Mouse (Mus musculus) neural tube, embryonic 14.5 days (tissue): ENCODE measurements around the gene Trappc12. TPM values are rescaled to one million over a fixed set of nuclear protein-coding genes. Genes with fewer than 3 reads are reported as not detected.
A peak's percentile ranks its signal among the peaks of the same experiment; 100 is the strongest.
"Not testable (repeated sequence)": the region's sequence is repeated elsewhere in the genome, so short reads cannot be mapped to it uniquely, and the experiment has no call there.

Experiments used
- ATAC-seq: fragments of 200-750 bp; cut with Nextera tagmentation; 2 replicates; pipeline ENCODE4 v1.8.0; 2017; ENCODE audit warnings: low read depth, mild to moderate bottlenecking, moderate TSS enrichment, moderate library complexity
- H3K27ac ChIP-seq: fragments of 300-500 bp; sonication (generic); 2 replicates; pipeline ENCODE4 v1.5.1; 2014; ENCODE audit warnings: low read depth, mild to moderate bottlenecking, control low read depth, low read length, moderate library complexity, mixed read lengths
- H3K27me3 ChIP-seq: fragments of 300-500 bp; sonication (generic); 2 replicates; pipeline ENCODE4 v1.6.1; 2014; ENCODE audit warnings: low read length; ENCODE audit not compliant: control insufficient read depth, insufficient read depth
- H3K36me3 ChIP-seq: fragments of 300-500 bp; sonication (generic); 2 replicates; pipeline ENCODE4 v1.6.1; 2014; ENCODE audit warnings: low read length, mixed read lengths; ENCODE audit not compliant: control insufficient read depth, insufficient read depth
- H3K4me1 ChIP-seq: fragments of 300-500 bp; sonication (generic); 2 replicates; pipeline ENCODE4 v1.6.1; 2014; ENCODE audit warnings: low read length; ENCODE audit not compliant: control insufficient read depth, insufficient read depth
- H3K4me2 ChIP-seq: fragments of 300-500 bp; sonication (generic); 2 replicates; pipeline ENCODE4 v1.6.1; 2014; ENCODE audit warnings: mild to moderate bottlenecking, low read depth, low read length, control low read depth
- H3K4me3 ChIP-seq: fragments of 300-500 bp; sonication (generic); 2 replicates; pipeline ENCODE4 v1.5.1; 2014; ENCODE audit warnings: low read depth, low read length, control low read depth, mixed read lengths
- H3K9ac ChIP-seq: fragments of 300-500 bp; sonication (generic); replicated peaks from 2 replicates; pipeline ENCODE4 v1.6.1; 2014; ENCODE audit warnings: low read depth, mild to moderate bottlenecking, control low read depth, low read length, mixed read lengths
- H3K9me3 ChIP-seq: fragments of 300-500 bp; sonication (generic); 2 replicates; pipeline ENCODE4 v1.6.1; 2016; ENCODE audit warnings: low read length; ENCODE audit not compliant: control insufficient read depth
- WGBS: fragments of 180-500 bp; shearing (Covaris S2); extraction: QIAGEN DNeasy Blood & Tissue Kit; methylation state at CpG from one replicate; pipeline ENCODE4 v1.1.7; 2014; 5-methylcytosine and 5-hydroxymethylcytosine counted together
- polyA plus RNA-seq: library from polyadenylated mRNA; unstranded; fragments of >200 nt; fragmentation: Nextera tagmentation; extraction: Ambion mirVana; gene quantifications from 2 replicates; pipeline ENCODE4 v1.2.1, GENCODE M21; 2014

The Trappc12 gene
- polyA plus RNA-seq, 1 experiment from 2014 or later, result 46.9 TPM

GRCm38 (mm10) chr12:28750876-28751275, 604 bp upstream of the Trappc12 start:
- H3K9me3 ChIP-seq, result no peaks in the 10 kb centered on the region
- H3K27me3 ChIP-seq, result no peaks in the 10 kb centered on the region
- no peak overlapping the region for H3K9ac ChIP-seq
- H3K36me3 ChIP-seq, result peaks cover 11% of the 10 kb centered on the region; the same call in 1 of the 2 replicates
- peaks cover 22% of the 10 kb centered on the region for H3K4me1 ChIP-seq
- ATAC-seq, result no peak
- peak overlapping the region; percentile 49; the same call in 1 of the 2 replicates for H3K27ac ChIP-seq
- H3K4me2 ChIP-seq, result peak overlapping the region; percentile 64; the same call in 1 of the 2 replicates
- H3K4me3 ChIP-seq, result peak overlapping the region; percentile 81
- 96% methylated on average over 5 of the region's 5 CpGs for WGBS

GRCm38 (mm10) chr12:28743328-28743727, 6.9 kb downstream of the Trappc12 start:
- no peak for ATAC-seq
- no peak overlapping the region for H3K9ac ChIP-seq
- 80% methylated on average over 3 of the region's 3 CpGs for WGBS
- H3K36me3 ChIP-seq, result peaks cover 18% of the 10 kb centered on the region; the same call in 1 of the 2 replicates
- 0 out of 2 replicates have a peak overlapping the region, but pooled peaks have one; percentile 34 for H3K27ac ChIP-seq
- 0 out of 2 replicates have a peak, but pooled peaks cover 2% of the 10 kb centered on the region for H3K4me1 ChIP-seq
- H3K9me3 ChIP-seq, result no peaks in the 10 kb centered on the region
- no peak overlapping the region for H3K4me2 ChIP-seq
- H3K4me3 ChIP-seq, result no peak overlapping the region
- no peaks in the 10 kb centered on the region for H3K27me3 ChIP-seq

- H3K27me3 ChIP-seq, result no peaks in the 10 kb centered on the region
- no peaks in the 10 kb centered on the region for H3K4me1 ChIP-seq
- WGBS, result 89% methylated on average over 3 of the region's 3 CpGs
- no peak overlapping the region for H3K4me2 ChIP-seq
- H3K9me3 ChIP-seq, result no peaks in the 10 kb centered on the region
- H3K27ac ChIP-seq, result no peak overlapping the region
- H3K4me3 ChIP-seq, result no peak overlapping the region
- peaks cover 23% of the 10 kb centered on the region; the same call in 1 of the 2 replicates for H3K36me3 ChIP-seq
- ATAC-seq, result no peak
- H3K9ac ChIP-seq, result no peak overlapping the region
These were observed 15.0 kb downstream of the Trappc12 start for GRCm38 (mm10) chr12:28735293-28735692.

- Histone ChIP-seq H3K27me3 (no peaks in the 10 kb centered on the region), H3K9ac (no peak overlapping the region), H3K4me1 (no peaks in the 10 kb centered on the region), H3K4me2 (no peak overlapping the region), H3K4me3 (no peak overlapping the region), H3K27ac (no peak overlapping the region), H3K36me3 (peaks cover 23% of the 10 kb centered on the region; the same call in 1 of the 2 replicates), H3K9me3 (no peaks in the 10 kb centered on the region)
- WGBS, result 100% methylated on average over 1 of the region's 1 CpGs
- ATAC-seq, result no peak
These were observed 16.0 kb downstream of the Trappc12 start for GRCm38 (mm10) chr12:28734271-28734670.

- not testable (repeated sequence) for H3K4me1 ChIP-seq, H3K4me3 ChIP-seq, H3K9ac ChIP-seq, H3K9me3 ChIP-seq, H3K27ac ChIP-seq, ATAC-seq, H3K27me3 ChIP-seq, H3K4me2 ChIP-seq
- peaks cover 23% of the 10 kb centered on the region; the same call in 1 of the 2 replicates for H3K36me3 ChIP-seq
- WGBS, result over 99% methylated on average over 6 of the region's 6 CpGs
These were observed 16.6 kb downstream of the Trappc12 start for GRCm38 (mm10) chr12:28733520-28734245.

- 94% methylated on average over 8 of the region's 8 CpGs for WGBS
- no peak for ATAC-seq
- H3K4me3 ChIP-seq, result no peak overlapping the region
- no peak overlapping the region for H3K4me2 ChIP-seq
- no peaks in the 10 kb centered on the region for H3K9me3 ChIP-seq
- H3K27me3 ChIP-seq, result no peaks in the 10 kb centered on the region
- H3K4me1 ChIP-seq, result no peaks in the 10 kb centered on the region
- H3K9ac ChIP-seq, result no peak overlapping the region
- no peak overlapping the region for H3K27ac ChIP-seq
- peaks cover 23% of the 10 kb centered on the region; the same call in 1 of the 2 replicates for H3K36me3 ChIP-seq
These were observed 17.6 kb downstream of the Trappc12 start for GRCm38 (mm10) chr12:28732631-28733030.

- H3K4me3 ChIP-seq, result no peak overlapping the region
- no peaks in the 10 kb centered on the region for H3K27me3 ChIP-seq
- H3K9ac ChIP-seq, result no peak overlapping the region
- H3K27ac ChIP-seq, result no peak overlapping the region
- WGBS, result 89% methylated on average over 5 of the region's 5 CpGs
- no peak overlapping the region for H3K4me2 ChIP-seq
- no peaks in the 10 kb centered on the region for H3K4me1 ChIP-seq
- no peak for ATAC-seq
- H3K9me3 ChIP-seq, result no peaks in the 10 kb centered on the region
- peaks cover 12% of the 10 kb centered on the region; the same call in 1 of the 2 replicates for H3K36me3 ChIP-seq
These were observed 23.2 kb downstream of the Trappc12 start for GRCm38 (mm10) chr12:28727061-28727460.

GRCm38 (mm10) chr12:28726204-28726603, 24.1 kb downstream of the Trappc12 start:
- 93% methylated on average over 4 of the region's 4 CpGs for WGBS
- Histone ChIP-seq H3K36me3 (peaks cover 13% of the 10 kb centered on the region; the same call in 1 of the 2 replicates), H3K9ac (no peak overlapping the region), H3K27me3 (no peaks in the 10 kb centered on the region), H3K4me2 (no peak overlapping the region), H3K9me3 (no peaks in the 10 kb centered on the region), H3K27ac (no peak overlapping the region), H3K4me1 (no peaks in the 10 kb centered on the region), H3K4me3 (no peak overlapping the region)
- no peak for ATAC-seq

- no peak for ATAC-seq
- H3K27ac ChIP-seq, result no peak overlapping the region
- H3K4me1 ChIP-seq, result no peaks in the 10 kb centered on the region
- no peaks in the 10 kb centered on the region for H3K9me3 ChIP-seq
- 66% methylated on average over 3 of the region's 3 CpGs for WGBS
- no peak overlapping the region for H3K4me2 ChIP-seq
- H3K36me3 ChIP-seq, result peaks cover 22% of the 10 kb centered on the region
- no peak overlapping the region for H3K4me3 ChIP-seq
- no peak overlapping the region for H3K9ac ChIP-seq
- H3K27me3 ChIP-seq, result no peaks in the 10 kb centered on the region
These were observed 25.9 kb downstream of the Trappc12 start for GRCm38 (mm10) chr12:28724366-28724765.
